ENCODE assay signal across 8 mouse cellular contexts in the genomic region with DNA sequence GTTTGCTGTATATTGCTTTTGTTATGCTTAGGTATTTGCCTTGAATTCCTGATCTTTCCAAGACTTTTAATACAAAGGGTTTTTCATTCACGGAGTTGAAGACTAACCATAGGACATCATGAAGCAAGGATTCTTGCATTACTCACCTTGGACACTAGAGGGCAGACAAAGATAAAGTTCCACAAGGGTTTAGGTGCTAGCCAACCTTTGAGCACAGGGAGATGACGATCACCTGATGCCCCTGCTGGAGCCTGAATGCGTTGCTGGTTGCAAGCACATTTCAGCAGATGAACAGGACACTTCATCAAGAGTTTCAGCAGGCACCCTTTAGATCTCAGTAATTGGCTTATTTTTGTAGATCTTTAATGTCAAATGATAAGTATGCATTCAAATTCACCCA. TPM values are rescaled to one million over a fixed set of nuclear protein-coding genes. Genes with fewer than 3 reads are reported as not detected.
DNase-seq lines count a peak whose midpoint lies in the region; ATAC-seq and TF ChIP-seq lines count a peak whose summit lies in the region.

No protein-coding gene starts in this region.

- no peak overlapping the region for H3K4me3 ChIP-seq in embryonic facial prominence, embryonic 11.5 days (ENCODE audit: low read depth, low read length)
- H3K4me3 ChIP-seq in liver, embryonic 16.5 days (ENCODE audit: low read depth, low read length), result no peak overlapping the region
- no peak overlapping the region for H3K4me3 ChIP-seq in neural tube, embryonic 15.5 days (replicated peaks)
- no peak overlapping the region for H3K4me3 ChIP-seq in thymus, adult 2 months (ENCODE audit: control insufficient read depth, insufficient read depth, low read length)

- peak; percentile 94 for DNase-seq in CD4-positive, CD25-positive, alpha-beta regulatory T cell, adult 2 months (ENCODE audit: low read depth, low spot score)
- peak; percentile 93 for DNase-seq in adipocyte (ENCODE audit: low spot score)
- DNase-seq in embryonic facial prominence, embryonic 11.5 days (ENCODE audit: low spot score), result peak; percentile 95
- DNase-seq in heart, postnatal 10 days, result peak; percentile 82 to 89
- DNase-seq in kidney, postnatal 36 days, result peak; percentile 84 to 88
- DNase-seq in thymus, adult 2 months, result peak; percentile 80

- H3K9ac ChIP-seq in embryonic facial prominence, embryonic 11.5 days (replicated peaks; ENCODE audit: low read length), result no peak overlapping the region
- no peak overlapping the region for H3K9ac ChIP-seq in liver, embryonic 16.5 days (ENCODE audit: low read depth, low read length)
- no peak overlapping the region for H3K9ac ChIP-seq in neural tube, embryonic 15.5 days (replicated peaks)

- peak; percentile 79; the same call in 1 of the 2 replicates for ATAC-seq in embryonic facial prominence, embryonic 11.5 days (replicated peaks; ENCODE audit: insufficient number of reproducible peaks, low FRiP score, low TSS enrichment, low read depth)
- ATAC-seq in liver, embryonic 16.5 days (ENCODE audit: low read depth), result peak; percentile 60
- peak; percentile 89 for ATAC-seq in neural tube, embryonic 15.5 days (ENCODE audit: low FRiP score)

- H3K27ac ChIP-seq in embryonic facial prominence, embryonic 11.5 days (replicated peaks; ENCODE audit: low read depth, low read length), result no peak overlapping the region
- H3K27ac ChIP-seq in liver, embryonic 16.5 days (ENCODE audit: low read length), result no peak overlapping the region
- H3K27ac ChIP-seq in neural tube, embryonic 15.5 days (replicated peaks), result no peak overlapping the region
- H3K27ac ChIP-seq in thymus, adult 2 months (ENCODE audit: control insufficient read depth, insufficient read depth, low read length), result no peak overlapping the region

- no peaks in the 10 kb centered on the region for H3K4me1 ChIP-seq in embryonic facial prominence, embryonic 11.5 days (ENCODE audit: control insufficient read depth, insufficient read depth, low read length)
- no peaks in the 10 kb centered on the region for H3K4me1 ChIP-seq in liver, embryonic 16.5 days (ENCODE audit: control insufficient read depth, low read depth, low read length)
- H3K4me1 ChIP-seq in neural tube, embryonic 15.5 days, result no peaks in the 10 kb centered on the region
- no peaks in the 10 kb centered on the region for H3K4me1 ChIP-seq in thymus, adult 2 months (replicated peaks; ENCODE audit: control insufficient read depth, insufficient read depth, low read length)

- H3K27me3 ChIP-seq in embryonic facial prominence, embryonic 11.5 days (ENCODE audit: control insufficient read depth, insufficient read depth, low read length), result no peaks in the 10 kb centered on the region
- no peaks in the 10 kb centered on the region for H3K27me3 ChIP-seq in liver, embryonic 16.5 days (ENCODE audit: control insufficient read depth, insufficient read depth, low read depth, low read length)
- H3K27me3 ChIP-seq in neural tube, embryonic 15.5 days (replicated peaks), result no peaks in the 10 kb centered on the region
- no peaks in the 10 kb centered on the region for H3K27me3 ChIP-seq in thymus, adult 2 months (ENCODE audit: control insufficient read depth, insufficient read depth, low read length)

- 2% methylated on average over 3 of the region's 3 CpGs for WGBS in embryonic facial prominence, embryonic 11.5 days
- WGBS in liver, embryonic 16.5 days (ENCODE audit: insufficient replicate concordance), result 2% methylated on average over 3 of the region's 3 CpGs
- WGBS in neural tube, embryonic 15.5 days, result 4% methylated on average over 3 of the region's 3 CpGs
- WGBS in thymus, adult 2 months, result under 1% methylated on average over 3 of the region's 3 CpGs

- H3K4me2 ChIP-seq in embryonic facial prominence, embryonic 11.5 days (ENCODE audit: low read depth, low read length), result no peak overlapping the region
- H3K4me2 ChIP-seq in liver, embryonic 16.5 days (ENCODE audit: low read depth, low read length), result no peak overlapping the region
- H3K4me2 ChIP-seq in neural tube, embryonic 15.5 days, result no peak overlapping the region

- H3K36me3 ChIP-seq in embryonic facial prominence, embryonic 11.5 days (replicated peaks; ENCODE audit: control insufficient read depth, insufficient read depth, low read depth, low read length), result no peaks in the 10 kb centered on the region
- H3K36me3 ChIP-seq in liver, embryonic 16.5 days (ENCODE audit: control insufficient read depth, insufficient read depth), result no peaks in the 10 kb centered on the region
- no peaks in the 10 kb centered on the region for H3K36me3 ChIP-seq in neural tube, embryonic 15.5 days
- H3K36me3 ChIP-seq in thymus, adult 2 months (ENCODE audit: control insufficient read depth, insufficient read depth, low read length), result no peaks in the 10 kb centered on the region

- TF ChIP-seq CTCF in thymus, adult 2 months (IDR thresholded peaks at IDR 0.05; ENCODE audit: borderline replicate concordance, control insufficient read depth, extremely low read depth, insufficient read depth, low read length, poor library complexity), result peak; percentile 52; the same call in 1 of the 2 replicates

- no peaks in the 10 kb centered on the region for H3K9me3 ChIP-seq in embryonic facial prominence, embryonic 11.5 days (replicated peaks; ENCODE audit: control insufficient read depth, low read length)
- no peaks in the 10 kb centered on the region for H3K9me3 ChIP-seq in liver, embryonic 16.5 days (replicated peaks; ENCODE audit: control insufficient read depth, low read length)
- H3K9me3 ChIP-seq in neural tube, embryonic 15.5 days (replicated peaks), result no peaks in the 10 kb centered on the region

- TF ChIP-seq POLR2A in thymus, adult 2 months (IDR thresholded peaks at IDR 0.05; ENCODE audit: control insufficient read depth, extremely low read depth, insufficient read depth, low read length, poor library complexity), result no peak

- intact Hi-C loops in heart, postnatal 10 days (cut with DNase I), result loop anchor here (2.0 to 10.0 kb wide), 5 partner anchors 52 to 632 kb away; partner anchors contain the start of gene 4931428F04Rik

RNA-seq across cellular contexts. Expression of gene Ciao2b, which starts 13.2 kb away (rescaled TPM):
- polyA plus RNA-seq in embryonic facial prominence, embryonic 11.5 days (2014; fragmentation: Nextera tagmentation; extraction: Ambion mirVana), result 79.7 and 82.5 TPM in 2 replicates
- total RNA-seq in heart, postnatal 10 days (2021), result 10 to 100 TPM; 65.1 to 71.7 TPM
- polyA plus RNA-seq in liver, embryonic 16.5 days (2015; fragmentation: Nextera tagmentation; extraction: Ambion mirVana), result 38.0 and 42.8 TPM in 2 replicates
- polyA plus RNA-seq in neural tube, embryonic 15.5 days (2015; fragmentation: Nextera tagmentation; extraction: Ambion mirVana), result 121 and 135 TPM in 2 replicates
- polyA plus RNA-seq in thymus, adult 2 months (2012; rRNA removed), result 72.0 and 76.9 TPM in 2 replicates

RNA-seq across cellular contexts. Expression of gene Rrad, which starts 23.9 kb away (rescaled TPM):
- polyA plus RNA-seq in embryonic facial prominence, embryonic 11.5 days (2014; fragmentation: Nextera tagmentation; extraction: Ambion mirVana), result 2.2 and 3.6 TPM in 2 replicates
- 100 to 1,000 TPM; 221 to 337 TPM for total RNA-seq in heart, postnatal 10 days (2021)
- 0.78 and 1.3 TPM in 2 replicates for polyA plus RNA-seq in liver, embryonic 16.5 days (2015; fragmentation: Nextera tagmentation; extraction: Ambion mirVana)
- polyA plus RNA-seq in neural tube, embryonic 15.5 days (2015; fragmentation: Nextera tagmentation; extraction: Ambion mirVana), result 4.7 and 6.8 TPM in 2 replicates
- polyA plus RNA-seq in thymus, adult 2 months (2012; rRNA removed), result 25.2 and 36.1 TPM in 2 replicates

RNA-seq across cellular contexts. Expression of gene Cdh16, which starts 30.8 kb away (rescaled TPM):
- polyA plus RNA-seq in embryonic facial prominence, embryonic 11.5 days (2014; fragmentation: Nextera tagmentation; extraction: Ambion mirVana), result not detected in 2 replicates
- total RNA-seq in heart, postnatal 10 days (2021), result 1 to 10 TPM; 3.2 to 3.6 TPM
- 0.24 and 0.32 TPM in 2 replicates for polyA plus RNA-seq in liver, embryonic 16.5 days (2015; fragmentation: Nextera tagmentation; extraction: Ambion mirVana)
- 0.38 TPM in 1 of 2 replicates, not detected in the other for polyA plus RNA-seq in neural tube, embryonic 15.5 days (2015; fragmentation: Nextera tagmentation; extraction: Ambion mirVana)
- 0.20 and 1.5 TPM in 2 replicates for polyA plus RNA-seq in thymus, adult 2 months (2012; rRNA removed)
